Mouse (Mus musculus): ENCODE results near the gene Snca. TPM values are rescaled to one million over a fixed set of nuclear protein-coding genes. Genes with fewer than 3 reads are reported as not detected.

The Snca gene
- polyA plus RNA-seq (2015; fragmentation: Nextera tagmentation; extraction: Ambion mirVana) = 306 and 345 TPM in 2 replicates

- peak within 1 kb of the TSS; percentile 54 for H3K9ac ChIP-seq (replicated peaks)
- H3K36me3 ChIP-seq = no peaks in the 10 kb centered on the region
- peak within 1 kb of the TSS; percentile 89 for H3K27ac ChIP-seq (replicated peaks)
- no peaks in the 10 kb centered on the region for H3K27me3 ChIP-seq (replicated peaks)
- H3K4me1 ChIP-seq = peaks cover 22% of the 10 kb centered on the region
- H3K4me3 ChIP-seq (replicated peaks) = peak within 1 kb of the TSS; percentile 61
- whole genome bisulfite sequencing = under 1% methylated on average over 14 of the region's 14 CpGs
- H3K9me3 ChIP-seq (replicated peaks) = no peaks in the 10 kb centered on the region
- ATAC-seq (ENCODE audit: low FRiP score) = peak; percentile 87
- peak within 1 kb of the TSS; percentile 89 for H3K4me2 ChIP-seq
Observed at GRCm38 (mm10) chr6:60829282-60829891, at the start of gene Snca. Gene Snca, minus strand, starts transcription at chr6:60829855.

GRCm38 (mm10) chr6:60870126-60870525 is 40.5 kb upstream of the Snca start:
- 33% methylated on average over 1 of the region's 1 CpGs for WGBS
- Histone ChIP-seq H3K27ac (replicated peaks) (no peak overlapping the region), H3K4me1 (no peaks in the 10 kb centered on the region), H3K4me2 (no peak overlapping the region), H3K9ac (replicated peaks) (no peak overlapping the region), H3K9me3 (replicated peaks) (no peaks in the 10 kb centered on the region), H3K36me3 (no peaks in the 10 kb centered on the region), H3K4me3 (replicated peaks) (no peak overlapping the region), H3K27me3 (replicated peaks) (no peaks in the 10 kb centered on the region)
- ATAC-seq (ENCODE audit: low FRiP score) = no peak

- no peak overlapping the region for H3K9ac ChIP-seq (replicated peaks)
- no peaks in the 10 kb centered on the region for H3K4me1 ChIP-seq
- ATAC-seq (ENCODE audit: low FRiP score) = no peak
- no peak overlapping the region for H3K4me3 ChIP-seq (replicated peaks)
- H3K9me3 ChIP-seq (replicated peaks) = no peaks in the 10 kb centered on the region
- no peaks in the 10 kb centered on the region for H3K27me3 ChIP-seq (replicated peaks)
- WGBS = 79% methylated on average over 2 of the region's 2 CpGs
- no peaks in the 10 kb centered on the region for H3K36me3 ChIP-seq
- H3K27ac ChIP-seq (replicated peaks) = no peak overlapping the region
- H3K4me2 ChIP-seq = no peak overlapping the region
Observed at GRCm38 (mm10) chr6:60856599-60856998, 26.9 kb upstream of the Snca start.

- 92% methylated on average over 2 of the region's 2 CpGs for WGBS
- no peak for ATAC-seq (ENCODE audit: low FRiP score)
Observed at GRCm38 (mm10) chr6:60851690-60852089, 22.0 kb upstream of the Snca start.

GRCm38 (mm10) chr6:60828429-60829264 is 1.0 kb downstream of the Snca start:
- Histone ChIP-seq H3K9ac (replicated peaks) (peak overlapping the region; percentile 54), H3K9me3 (replicated peaks) (no peaks in the 10 kb centered on the region), H3K4me3 (replicated peaks) (peak overlapping the region; percentile 61), H3K36me3 (no peaks in the 10 kb centered on the region), H3K4me1 (peaks cover 22% of the 10 kb centered on the region), H3K27me3 (replicated peaks) (no peaks in the 10 kb centered on the region), H3K27ac (replicated peaks) (peak overlapping the region; percentile 89), H3K4me2 (peak overlapping the region; percentile 89)
- WGBS = under 1% methylated on average over 35 of the region's 35 CpGs
- ATAC-seq (ENCODE audit: low FRiP score) = peak; percentile 92

More at GRCm38 (mm10) chr6:60851690-60852089, 22.0 kb upstream of the Snca start:
- Histone ChIP-seq H3K9me3 (replicated peaks) (no peaks in the 10 kb centered on the region), H3K36me3 (no peaks in the 10 kb centered on the region), H3K27ac (replicated peaks) (no peak overlapping the region), H3K4me1 (no peaks in the 10 kb centered on the region), H3K27me3 (replicated peaks) (no peaks in the 10 kb centered on the region), H3K4me2 (no peak overlapping the region), H3K9ac (replicated peaks) (no peak overlapping the region), H3K4me3 (replicated peaks) (no peak overlapping the region)

- Histone ChIP-seq H3K4me2 (peak overlapping the region; percentile 89), H3K4me1 (peaks cover 22% of the 10 kb centered on the region), H3K36me3 (no peaks in the 10 kb centered on the region), H3K27ac (replicated peaks) (peak overlapping the region; percentile 89), H3K4me3 (replicated peaks) (peak overlapping the region; percentile 61), H3K27me3 (replicated peaks) (no peaks in the 10 kb centered on the region), H3K9me3 (replicated peaks) (no peaks in the 10 kb centered on the region), H3K9ac (replicated peaks) (peak overlapping the region; percentile 54)
- ATAC-seq (ENCODE audit: low FRiP score) = 0 out of 2 replicates have a peak, but pooled peaks have one; percentile 13
- WGBS = 77% methylated on average over 1 of the region's 1 CpGs
Observed at GRCm38 (mm10) chr6:60828047-60828428, 1.6 kb downstream of the Snca start.

GRCm38 (mm10) chr6:60827290-60827689 is 2.4 kb downstream of the Snca start:
- Histone ChIP-seq H3K27me3 (replicated peaks) (no peaks in the 10 kb centered on the region), H3K36me3 (no peaks in the 10 kb centered on the region), H3K4me3 (replicated peaks) (peak overlapping the region; percentile 61), H3K4me1 (peaks cover 22% of the 10 kb centered on the region), H3K9ac (replicated peaks) (no peak overlapping the region; the same call in 1 of the 2 replicates), H3K9me3 (replicated peaks) (no peaks in the 10 kb centered on the region), H3K27ac (replicated peaks) (no peak overlapping the region), H3K4me2 (peak overlapping the region; percentile 89)
- no peak for ATAC-seq (ENCODE audit: low FRiP score)
- WGBS = 31% methylated on average over 1 of the region's 1 CpGs

- H3K36me3 ChIP-seq = no peaks in the 10 kb centered on the region; the same call in 1 of the 2 replicates
- no peaks in the 10 kb centered on the region for H3K9me3 ChIP-seq (replicated peaks)
- no peak overlapping the region for H3K9ac ChIP-seq (replicated peaks)
- no peak for ATAC-seq (ENCODE audit: low FRiP score)
- H3K4me3 ChIP-seq (replicated peaks) = no peak overlapping the region
- WGBS = 76% methylated on average over 1 of the region's 1 CpGs
- no peaks in the 10 kb centered on the region for H3K4me1 ChIP-seq
- no peak overlapping the region for H3K4me2 ChIP-seq
- H3K27me3 ChIP-seq (replicated peaks) = no peaks in the 10 kb centered on the region
- H3K27ac ChIP-seq (replicated peaks) = no peak overlapping the region
Observed at GRCm38 (mm10) chr6:60819272-60819671, 10.4 kb downstream of the Snca start.

- H3K9me3 ChIP-seq (replicated peaks) = no peaks in the 10 kb centered on the region
- no peak overlapping the region for H3K9ac ChIP-seq (replicated peaks)
- no peaks in the 10 kb centered on the region; the same call in 1 of the 2 replicates for H3K36me3 ChIP-seq
- H3K27ac ChIP-seq (replicated peaks) = no peak overlapping the region
- H3K4me3 ChIP-seq (replicated peaks) = no peak overlapping the region
- H3K4me1 ChIP-seq = no peaks in the 10 kb centered on the region
- no peaks in the 10 kb centered on the region for H3K27me3 ChIP-seq (replicated peaks)
- ATAC-seq (ENCODE audit: low FRiP score) = no peak
- no peak overlapping the region for H3K4me2 ChIP-seq
- WGBS = 75% methylated on average over 3 of the region's 3 CpGs
Observed at GRCm38 (mm10) chr6:60813516-60813915, 16.1 kb downstream of the Snca start.

GRCm38 (mm10) chr6:60798266-60798665 is 31.4 kb downstream of the Snca start:
- Histone ChIP-seq H3K36me3 (no peaks in the 10 kb centered on the region), H3K27me3 (replicated peaks) (no peaks in the 10 kb centered on the region), H3K4me1 (no peaks in the 10 kb centered on the region), H3K9me3 (replicated peaks) (no peaks in the 10 kb centered on the region), H3K4me2 (no peak overlapping the region), H3K9ac (replicated peaks) (no peak overlapping the region), H3K4me3 (replicated peaks) (no peak overlapping the region), H3K27ac (replicated peaks) (no peak overlapping the region)
- no peak for ATAC-seq (ENCODE audit: low FRiP score)
- WGBS = 96% methylated on average over 1 of the region's 1 CpGs

GRCm38 (mm10) chr6:60793659-60794365 is 35.8 kb downstream of the Snca start:
- no peaks in the 10 kb centered on the region for H3K27me3 ChIP-seq (replicated peaks)
- H3K27ac ChIP-seq (replicated peaks) = no peak overlapping the region
- ATAC-seq (ENCODE audit: low FRiP score) = no peak
- no peak overlapping the region for H3K4me2 ChIP-seq
- H3K36me3 ChIP-seq = no peaks in the 10 kb centered on the region
- WGBS = 87% methylated on average over 3 of the region's 3 CpGs
- H3K4me1 ChIP-seq = no peaks in the 10 kb centered on the region
- no peaks in the 10 kb centered on the region for H3K9me3 ChIP-seq (replicated peaks)
- H3K4me3 ChIP-seq (replicated peaks) = no peak overlapping the region
- H3K9ac ChIP-seq (replicated peaks) = no peak overlapping the region
